Mouse (Mus musculus) adrenal gland (tissue): ENCODE measurements around the gene Scamp3.

Experiments
- intact Hi-C: fragments of 180-260 bp; cut with DNase I; formaldehyde crosslinking; loops from one replicate; pipeline ENCODE4 v1.15.1; 2025
- microRNA-seq, 2 experiments: library from miRNA; unstranded; fragments of <30 nt; microRNA quantifications; one replicate each; pipeline ENCODE4; 2019

Gene Scamp3

GRCm38 (mm10) chr3:89225321-89225815 lies 48.1 kb downstream of the Scamp3 start:
- intact Hi-C loops, result no loop called here

- intact Hi-C loops, result no loop called here
Observed at GRCm38 (mm10) chr3:89225918-89226317, 48.6 kb downstream of the Scamp3 start.

GRCm38 (mm10) chr3:89226361-89226760 lies 49.1 kb downstream of the Scamp3 start:
- intact Hi-C loops, result no loop called here

GRCm38 (mm10) chr3:89226900-89227299 lies 49.6 kb downstream of the Scamp3 start, which contains the start of gene Mtx1:
Mtx1 (minus strand) TSS chr3:89227088.
- intact Hi-C loops, result no loop called here

- intact Hi-C loops, result no loop called here
Observed at GRCm38 (mm10) chr3:89227307-89228179, 50.3 kb downstream of the Scamp3 start.

GRCm38 (mm10) chr3:89228180-89228549 lies 50.9 kb downstream of the Scamp3 start:
- intact Hi-C loops, result no loop called here

- intact Hi-C loops, result no loop called here
Observed at GRCm38 (mm10) chr3:89228836-89229235, 51.6 kb downstream of the Scamp3 start, which contains the start of gene Muc1. Muc1 (plus strand) TSS chr3:89229057.

GRCm38 (mm10) chr3:89229276-89229675 lies 52.0 kb downstream of the Scamp3 start:
- intact Hi-C loops, result no loop called here

GRCm38 (mm10) chr3:89230561-89230960 lies 53.3 kb downstream of the Scamp3 start:
- intact Hi-C loops, result no loop called here

- intact Hi-C loops, result no loop called here
Observed at GRCm38 (mm10) chr3:89231345-89231744, 54.1 kb downstream of the Scamp3 start.

- intact Hi-C loops, result no loop called here
Observed at GRCm38 (mm10) chr3:89231772-89232275, 54.6 kb downstream of the Scamp3 start.

Small RNAs within 50 kb of the gene (microRNA-seq; reads per million reads assigned to microRNA genes)
- gene Mir92b, result 54.2 to 69.1 reads per million in 2 experiments
